Mouse (Mus musculus): ENCODE results near the gene Rxrb.

DNA sequence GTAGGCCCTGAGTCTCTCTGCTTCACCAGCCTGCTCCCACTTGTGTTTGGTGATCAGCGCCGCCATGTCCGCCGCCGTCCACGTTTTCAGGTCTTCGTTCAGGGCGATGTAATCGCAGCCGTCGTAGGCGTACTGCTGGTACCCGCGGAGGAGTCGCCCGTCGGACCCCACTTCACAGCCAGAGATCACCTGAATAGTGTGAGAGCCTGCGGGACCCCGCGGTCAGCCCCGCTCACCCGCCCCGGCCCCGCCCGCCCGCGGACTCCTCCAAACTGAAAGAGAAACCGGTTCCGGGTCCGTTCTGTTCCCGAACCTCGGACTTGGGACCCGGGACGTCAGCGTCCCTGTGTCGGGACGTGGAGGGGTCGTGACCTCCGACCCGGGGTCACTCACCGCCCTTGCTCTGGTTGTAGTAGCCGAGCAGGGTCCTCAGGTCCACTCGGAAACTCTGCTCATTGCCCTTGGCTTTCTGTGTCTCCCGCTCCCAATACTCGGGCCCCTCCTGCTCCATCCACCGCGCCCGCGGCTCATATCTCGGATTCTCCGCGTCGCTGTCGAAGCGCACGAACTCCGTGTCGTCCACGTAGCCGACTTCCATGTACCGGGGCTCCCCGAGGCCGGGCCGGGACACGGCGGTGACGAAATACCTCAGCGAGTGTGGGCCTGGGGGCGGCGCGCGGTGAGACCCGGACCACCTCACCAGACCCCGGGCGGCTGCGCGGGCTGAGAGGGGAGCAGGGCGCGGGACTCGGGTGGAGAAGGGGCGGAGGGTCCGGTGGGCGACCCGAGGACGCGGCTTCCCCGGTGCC, 32.1 kb upstream of the Rxrb start:
- TF ChIP-seq POLR2A (IDR thresholded peaks at IDR 0.05; ENCODE audit: extremely low read depth, insufficient read depth, low read length), result no peak
- no peak for TF ChIP-seq CTCF (IDR thresholded peaks at IDR 0.05; ENCODE audit: low read depth, low read length)
